Mouse (Mus musculus) activated CD4-positive, CD25-positive, alpha-beta regulatory T cell (primary cell): Measurements from ENCODE around the gene Ipo8. TPM values are rescaled to one million over a fixed set of nuclear protein-coding genes. Genes with fewer than 3 reads are reported as not detected.

Experiments
- polyA plus RNA-seq, 2 experiments: library from polyadenylated mRNA; unstranded; fragments of 100-300 nt; shearing (Covaris generic); gene quantifications; one replicate each; pipeline ENCODE4 v1.2.1; 2017

Gene Ipo8
- polyA plus RNA-seq = 10 to 100 TPM; 18.0 to 36.2 TPM

DNA sequence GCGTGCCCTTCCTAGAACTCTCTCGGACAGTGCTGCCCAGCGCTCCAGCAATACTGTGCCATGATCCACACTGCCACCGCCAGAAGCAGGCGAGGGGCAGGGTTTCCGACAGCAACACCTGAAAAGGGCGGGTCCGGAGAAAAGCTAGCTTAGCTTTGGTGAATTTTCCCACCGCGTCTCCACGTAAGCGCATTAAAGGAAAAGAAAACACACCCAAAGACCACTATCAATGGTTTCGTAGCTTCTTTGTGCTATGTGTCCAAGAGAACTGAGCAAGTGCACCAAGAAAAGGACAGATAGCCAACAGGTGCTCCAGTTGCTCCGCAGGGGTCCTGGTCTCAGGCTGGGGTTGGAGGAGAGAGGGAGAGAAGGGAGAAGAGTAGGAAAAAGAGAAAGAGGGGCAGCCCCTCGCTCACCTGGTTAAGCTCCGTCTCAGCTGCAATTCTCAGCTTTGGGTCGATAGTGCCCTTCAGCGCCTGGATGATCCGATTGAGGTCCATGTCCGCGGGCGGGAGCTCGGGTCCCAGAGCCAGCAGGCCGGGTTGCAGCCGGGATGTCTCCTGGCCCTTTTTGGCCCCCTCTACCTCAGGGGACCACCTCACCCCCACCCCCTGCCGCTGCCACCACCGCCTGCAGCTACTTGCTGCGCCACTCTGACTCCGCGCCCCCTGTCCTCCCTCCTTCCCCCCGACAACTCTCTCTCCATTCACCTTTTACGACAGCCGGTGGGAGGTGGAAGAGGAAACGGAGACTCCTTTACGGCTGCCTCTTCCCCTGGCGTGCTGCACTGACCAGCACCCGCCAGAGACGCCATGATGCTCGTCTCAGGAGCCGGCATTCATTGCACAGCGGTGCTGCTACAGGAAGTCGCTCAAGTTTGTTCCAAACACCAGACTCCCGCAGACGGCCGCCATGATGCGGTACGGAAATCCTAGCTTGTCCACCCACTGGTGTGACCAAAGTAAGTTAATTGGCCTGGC is at the start of gene Ipo8:
TSS of gene Ipo8 (minus strand) at position 720 of the 980 bp plus-strand sequence.

Other genes starting within 250 kb of the Ipo8 start
- gene Caprin2, start 64.8 kb upstream of the Ipo8 start, polyA plus RNA-seq = 1 to 10 TPM; 3.4 to 3.7 TPM
- 10 to 100 TPM; 31.8 to 42.2 TPM for gene Sinhcaf, start 115.0 kb upstream of the Ipo8 start, polyA plus RNA-seq